9 mouse cellular contexts compared by ENCODE assay signal in the genomic region with DNA sequence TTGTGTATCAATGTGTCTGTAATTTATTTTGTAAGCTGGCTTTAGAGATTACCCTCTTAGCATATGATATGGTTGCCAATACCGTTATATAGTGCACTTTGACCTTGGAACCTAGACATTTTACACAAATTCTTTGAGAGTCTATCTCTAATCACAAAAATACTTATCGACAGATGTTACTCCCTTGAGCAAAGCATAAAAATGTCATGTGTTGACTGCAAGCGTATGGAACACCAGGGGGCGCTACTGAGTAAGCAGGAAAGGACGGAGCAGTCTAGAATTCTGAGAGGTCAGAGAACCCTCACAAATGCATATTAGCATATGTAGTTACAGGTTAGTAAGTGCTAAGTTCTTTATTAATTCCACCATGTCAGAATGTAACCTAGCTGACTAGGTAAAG. TPM values are rescaled to one million over a fixed set of nuclear protein-coding genes. Genes with fewer than 3 reads are reported as not detected.
DNase-seq lines count a peak whose midpoint lies in the region; ATAC-seq and TF ChIP-seq lines count a peak whose summit lies in the region.
"Had no signal": no experiment of that assay in that cellular context is flagged by ENCODE, and none has a peak within 500 bp of the region (broad histone marks: within the 10 kb centered on the region; RNA-seq: fewer than 3 reads in every experiment).

No protein-coding gene starts in this region.

- H3K36me3 ChIP-seq in forebrain, embryonic 15.5 days: peaks cover 31% of the 10 kb centered on the region
- peaks cover 12% of the 10 kb centered on the region; the same call in 1 of the 2 replicates for H3K36me3 ChIP-seq in intestine, postnatal 0 days (ENCODE audit: control insufficient read depth, insufficient read depth)
- H3K36me3 ChIP-seq in midbrain, embryonic 15.5 days (replicated peaks): peaks cover 14% of the 10 kb centered on the region

- H3K27me3 ChIP-seq in forebrain, embryonic 15.5 days: no peaks in the 10 kb centered on the region
- H3K27me3 ChIP-seq in intestine, postnatal 0 days (replicated peaks; ENCODE audit: control insufficient read depth, insufficient read depth, low read length): no peaks in the 10 kb centered on the region
- no peaks in the 10 kb centered on the region for H3K27me3 ChIP-seq in midbrain, embryonic 15.5 days (replicated peaks)
- H3K27me3 ChIP-seq: embryonic facial prominence, embryonic 12.5 days had no signal

- no peak overlapping the region for H3K9ac ChIP-seq in forebrain, embryonic 15.5 days (replicated peaks)
- H3K9ac ChIP-seq in intestine, postnatal 0 days (ENCODE audit: low read depth, low read length): no peak overlapping the region
- H3K9ac ChIP-seq in midbrain, embryonic 15.5 days: no peak overlapping the region
- H3K9ac ChIP-seq: embryonic facial prominence, embryonic 12.5 days had no signal

- DNase-seq in ovary, postnatal 14 days (ENCODE audit: low spot score): peak; percentile 79
- no peak for DNase-seq in ovary, postnatal 10 days (ENCODE audit: low spot score)
- peak; percentile 68 for DNase-seq in cerebellum, adult 11 months
- DNase-seq in left cerebral cortex, postnatal 4 days: peak; percentile 84
- peak; percentile 92 for DNase-seq in testis, postnatal 10 days (ENCODE audit: low spot score)

- no peak overlapping the region for H3K27ac ChIP-seq in forebrain, embryonic 15.5 days (replicated peaks)
- H3K27ac ChIP-seq in intestine, postnatal 0 days (ENCODE audit: low read depth, low read length): no peak overlapping the region
- H3K27ac ChIP-seq in midbrain, embryonic 15.5 days: no peak overlapping the region
- H3K27ac ChIP-seq: embryonic facial prominence, embryonic 12.5 days had no signal

- 11% methylated on average over 5 of the region's 5 CpGs for WGBS in forebrain, embryonic 15.5 days
- 5% methylated on average over 5 of the region's 5 CpGs for WGBS in intestine, postnatal 0 days
- 10% methylated on average over 5 of the region's 5 CpGs for WGBS in midbrain, embryonic 15.5 days

- peak; percentile 99 for TF ChIP-seq CTCF in intestine, postnatal 0 days (IDR thresholded peaks at IDR 0.05; ENCODE audit: low read depth)

- peaks cover 17% of the 10 kb centered on the region for H3K4me1 ChIP-seq in forebrain, embryonic 15.5 days
- H3K4me1 ChIP-seq in intestine, postnatal 0 days (replicated peaks; ENCODE audit: control insufficient read depth, insufficient read depth, low read length): 0 out of 2 replicates have a peak, but pooled peaks cover 3% of the 10 kb centered on the region
- H3K4me1 ChIP-seq in midbrain, embryonic 15.5 days: peaks cover 17% of the 10 kb centered on the region

- no peak overlapping the region for H3K4me3 ChIP-seq in forebrain, embryonic 15.5 days
- no peak overlapping the region for H3K4me3 ChIP-seq in intestine, postnatal 0 days (ENCODE audit: low read depth, low read length)
- no peak overlapping the region for H3K4me3 ChIP-seq in midbrain, embryonic 15.5 days
- H3K4me3 ChIP-seq: embryonic facial prominence, embryonic 12.5 days had no signal

- intact Hi-C loops in left cerebral cortex, postnatal 4 days (cut with DNase I): loop anchor here (5.0 to 10.0 kb wide), 3 partner anchors 120 to 1108 kb away; a partner anchor contains a TSS

- H3K4me2 ChIP-seq in forebrain, embryonic 15.5 days (replicated peaks): no peak overlapping the region
- no peak overlapping the region for H3K4me2 ChIP-seq in intestine, postnatal 0 days (replicated peaks; ENCODE audit: low read depth)
- H3K4me2 ChIP-seq in midbrain, embryonic 15.5 days: no peak overlapping the region
- H3K4me2 ChIP-seq: embryonic facial prominence, embryonic 12.5 days had no signal

- no peaks in the 10 kb centered on the region for H3K9me3 ChIP-seq in forebrain, embryonic 15.5 days
- H3K9me3 ChIP-seq in intestine, postnatal 0 days (ENCODE audit: control insufficient read depth): no peaks in the 10 kb centered on the region
- H3K9me3 ChIP-seq in midbrain, embryonic 15.5 days: no peaks in the 10 kb centered on the region
- H3K9me3 ChIP-seq: embryonic facial prominence, embryonic 12.5 days had no signal

- peak; percentile 23; the same call in 1 of the 2 replicates for ATAC-seq in forebrain, embryonic 15.5 days (replicated peaks)
- ATAC-seq in intestine, postnatal 0 days: no peak; the same call in 1 of the 2 replicates
- ATAC-seq in midbrain, embryonic 15.5 days (replicated peaks): peak; percentile 42; the same call in 1 of the 2 replicates

RNA-seq across cellular contexts. Expression of a gene that starts 5.8 kb away (rescaled TPM):
- polyA plus RNA-seq in forebrain, embryonic 15.5 days (2015; fragmentation: Nextera tagmentation; extraction: Ambion mirVana): 1,140 and 1,234 TPM in 2 replicates
- 1,358 and 1,438 TPM in 2 replicates for polyA plus RNA-seq in intestine, postnatal 0 days (2015; fragmentation: Nextera tagmentation; extraction: Ambion mirVana)
- total RNA-seq in left cerebral cortex, postnatal 4 days (2021): 100 to 1,000 TPM; 775 to 782 TPM
- polyA plus RNA-seq in midbrain, embryonic 15.5 days (2015; fragmentation: Nextera tagmentation; extraction: Ambion mirVana): 838 and 878 TPM in 2 replicates

RNA-seq across cellular contexts. Expression of a gene that starts 16.5 kb away (rescaled TPM):
- not detected in 2 replicates for polyA plus RNA-seq in forebrain, embryonic 15.5 days (2015; fragmentation: Nextera tagmentation; extraction: Ambion mirVana)
- polyA plus RNA-seq in intestine, postnatal 0 days (2015; fragmentation: Nextera tagmentation; extraction: Ambion mirVana): not detected in 2 replicates
- total RNA-seq in left cerebral cortex, postnatal 4 days (2021): not detected
- not detected in 2 replicates for polyA plus RNA-seq in midbrain, embryonic 15.5 days (2015; fragmentation: Nextera tagmentation; extraction: Ambion mirVana)
- polyA plus RNA-seq: embryonic facial prominence, embryonic 12.5 days had no signal
